Mouse (Mus musculus) lung, postnatal 4 days (tissue): ENCODE measurements around the gene Hsp90b1.
"Not testable (repeated sequence)": the region's sequence is repeated elsewhere in the genome, so short reads cannot be mapped to it uniquely, and the experiment has no call there.

Experiments
- DNase-seq, 2 experiments: peaks; one replicate each; pipeline ENCODE4 v3.0.0; 2021

Gene Hsp90b1

GRCm38 (mm10) chr10:86705318-86705921, at the start of gene Hsp90b1, which contains the start of gene Ttc41:
TSS of gene Hsp90b1 (minus strand) at chr10:86705509.
TSS of gene Ttc41 (plus strand) at chr10:86705811.
- peak; percentile 99 to 100 for DNase-seq

- no peak for DNase-seq
These were observed 39.0 kb upstream of the Hsp90b1 start for GRCm38 (mm10) chr10:86744306-86744705.

- DNase-seq, result no peak
These were observed 37.6 kb upstream of the Hsp90b1 start for GRCm38 (mm10) chr10:86742918-86743317.

- no peak for DNase-seq
These were observed 29.7 kb upstream of the Hsp90b1 start for GRCm38 (mm10) chr10:86735036-86735435.

- no peak for DNase-seq
These were observed 26.2 kb upstream of the Hsp90b1 start for GRCm38 (mm10) chr10:86731500-86731863.

- DNase-seq, result peak; percentile 76 to 86
These were observed 25.7 kb upstream of the Hsp90b1 start for GRCm38 (mm10) chr10:86730823-86731499.

- peak; percentile 12 to 27 for DNase-seq
These were observed 22.9 kb upstream of the Hsp90b1 start for GRCm38 (mm10) chr10:86728176-86728575.

- peak; percentile 74 to 80 for DNase-seq
These were observed 22.3 kb upstream of the Hsp90b1 start for GRCm38 (mm10) chr10:86727548-86727980.

GRCm38 (mm10) chr10:86712156-86712555, 6.8 kb upstream of the Hsp90b1 start:
- DNase-seq, result no peak

GRCm38 (mm10) chr10:86707134-86707533, 1.8 kb upstream of the Hsp90b1 start:
- DNase-seq, result no peak

- DNase-seq, result peak; percentile 84
These were observed 828 bp upstream of the Hsp90b1 start for GRCm38 (mm10) chr10:86705922-86706752.

- DNase-seq, result peak; percentile 51
These were observed 619 bp downstream of the Hsp90b1 start for GRCm38 (mm10) chr10:86704589-86705191.

GRCm38 (mm10) chr10:86704141-86704540, 1.2 kb downstream of the Hsp90b1 start:
- DNase-seq, result no peak

GRCm38 (mm10) chr10:86703375-86703774, 1.9 kb downstream of the Hsp90b1 start:
- DNase-seq, result peak in 1 of 2 experiments; percentile 0

- peak in 1 of 2 experiments; percentile 2 for DNase-seq
These were observed 2.9 kb downstream of the Hsp90b1 start for GRCm38 (mm10) chr10:86702312-86702920.

GRCm38 (mm10) chr10:86700973-86701372, 4.3 kb downstream of the Hsp90b1 start:
- no peak for DNase-seq

GRCm38 (mm10) chr10:86700251-86700650, 5.1 kb downstream of the Hsp90b1 start:
- peak in 1 of 2 experiments; percentile 1 for DNase-seq

GRCm38 (mm10) chr10:86686017-86686360, 19.3 kb downstream of the Hsp90b1 start:
- DNase-seq, result not testable (repeated sequence)

GRCm38 (mm10) chr10:86685179-86686016, 19.9 kb downstream of the Hsp90b1 start:
- peak; percentile 87 to 88 for DNase-seq

GRCm38 (mm10) chr10:86684797-86685178, 20.5 kb downstream of the Hsp90b1 start:
- DNase-seq, result not testable (repeated sequence)

- not testable (repeated sequence) for DNase-seq
These were observed 34.8 kb downstream of the Hsp90b1 start for GRCm38 (mm10) chr10:86670550-86670949.
